Mouse (Mus musculus) heart, postnatal 25 days (tissue): ENCODE measurements around the gene Oscp1. TPM values are rescaled to one million over a fixed set of nuclear protein-coding genes. Genes with fewer than 3 reads are reported as not detected.
"Not testable (repeated sequence)": the region's sequence is repeated elsewhere in the genome, so short reads cannot be mapped to it uniquely, and the experiment has no call there.

Experiments
- DNase-seq: peaks from one replicate; pipeline ENCODE4 v3.0.0; 2022; ENCODE audit warnings: low spot score
- intact Hi-C: fragments of 180-260 bp; cut with DNase I; formaldehyde crosslinking; loops from one replicate; pipeline ENCODE4 v1.15.1; 2025
- total RNA-seq, 2 experiments: library from RNA; stranded (reverse); gene quantifications; 2 replicates each; pipeline ENCODE4 v1.2.3; 2021

Oscp1 gene
- total RNA-seq, 2 experiments from 2014 or later, result 1.1 to 1.7 TPM

GRCm38 (mm10) chr4:126079266-126079665 is 20.9 kb downstream of the Oscp1 start:
- intact Hi-C loops, result no loop called here
- DNase-seq, result no peak

DNA sequence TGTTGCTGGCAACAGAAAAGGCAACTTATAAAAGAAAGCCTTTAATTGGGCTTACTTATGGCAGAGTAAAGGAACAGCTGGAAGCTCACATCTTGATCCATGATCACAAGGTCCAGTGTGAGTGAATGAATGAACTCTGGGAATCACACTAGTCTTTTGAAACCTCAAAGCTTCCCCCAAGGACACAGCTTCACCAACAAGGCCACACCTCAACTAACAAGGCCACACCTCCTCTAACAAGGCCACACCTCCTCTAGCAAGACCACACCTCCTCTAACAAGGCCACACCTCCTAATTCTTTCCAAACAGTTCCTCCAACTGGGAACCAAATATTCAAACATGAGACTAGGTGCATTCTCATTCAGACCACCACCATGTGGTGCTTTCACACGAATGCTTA is 23.2 kb downstream of the Oscp1 start:
- DNase-seq, result no peak
- intact Hi-C loops, result no loop called here

GRCm38 (mm10) chr4:126083021-126083420 is 24.7 kb downstream of the Oscp1 start:
- intact Hi-C loops, result no loop called here

DNA sequence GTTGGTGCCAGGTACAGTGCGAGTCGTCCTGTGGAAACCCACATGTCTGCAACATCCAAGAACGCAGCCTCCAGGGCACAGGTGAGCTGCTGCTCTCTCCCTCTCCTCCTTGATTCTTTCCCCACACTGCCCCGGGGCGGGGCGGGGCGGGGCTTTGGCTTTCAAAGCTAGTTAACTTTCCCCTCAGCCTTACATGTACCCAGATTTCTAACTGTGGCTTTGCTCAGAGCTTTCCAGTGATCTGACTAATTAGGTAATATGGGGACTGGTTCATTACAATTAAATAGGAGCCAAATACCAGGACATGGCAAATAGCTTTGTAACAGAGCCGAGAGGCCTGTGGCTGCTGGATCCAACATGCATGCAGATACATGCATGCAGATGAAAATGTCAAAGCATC is 26.0 kb downstream of the Oscp1 start:
- intact Hi-C loops, result no loop called here
- DNase-seq, result no peak

More at GRCm38 (mm10) chr4:126083021-126083420, 24.7 kb downstream of the Oscp1 start:
- DNase-seq, result no peak

DNA sequence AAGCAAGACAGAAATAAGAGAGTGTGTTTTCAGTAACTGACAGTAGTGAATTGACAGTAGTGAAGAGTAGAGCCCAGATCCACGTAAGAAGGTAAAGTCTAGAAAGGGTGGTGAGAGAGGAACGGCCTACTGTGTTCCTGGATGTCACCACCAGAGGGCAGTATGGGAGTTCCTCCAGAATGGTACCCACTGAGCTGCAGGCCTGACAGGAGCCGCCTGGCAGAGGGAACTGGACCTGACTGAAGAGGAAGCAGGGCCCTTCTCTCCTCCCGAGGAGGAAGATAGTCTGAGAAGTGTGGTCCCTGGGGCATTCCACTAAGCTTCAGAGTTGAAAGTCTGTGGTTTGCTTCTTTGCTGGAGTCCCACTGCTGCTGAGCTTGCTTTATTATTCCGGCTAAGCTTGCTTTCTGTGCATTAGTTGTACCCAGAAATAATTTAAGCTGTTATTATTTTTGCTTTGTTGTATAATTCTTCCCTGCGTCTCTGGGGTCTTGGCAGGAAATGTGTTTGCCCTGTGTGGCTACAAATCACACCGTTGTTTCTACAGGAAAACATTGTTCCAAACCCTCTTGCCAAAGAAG is 27.7 kb downstream of the Oscp1 start:
- intact Hi-C loops, result loop anchor here (1.0 to 5.0 kb wide), 3 partner anchors 28 to 226 kb away; partner anchors contain the start of gene Sh3d21
- DNase-seq, result peak; percentile 64

DNA sequence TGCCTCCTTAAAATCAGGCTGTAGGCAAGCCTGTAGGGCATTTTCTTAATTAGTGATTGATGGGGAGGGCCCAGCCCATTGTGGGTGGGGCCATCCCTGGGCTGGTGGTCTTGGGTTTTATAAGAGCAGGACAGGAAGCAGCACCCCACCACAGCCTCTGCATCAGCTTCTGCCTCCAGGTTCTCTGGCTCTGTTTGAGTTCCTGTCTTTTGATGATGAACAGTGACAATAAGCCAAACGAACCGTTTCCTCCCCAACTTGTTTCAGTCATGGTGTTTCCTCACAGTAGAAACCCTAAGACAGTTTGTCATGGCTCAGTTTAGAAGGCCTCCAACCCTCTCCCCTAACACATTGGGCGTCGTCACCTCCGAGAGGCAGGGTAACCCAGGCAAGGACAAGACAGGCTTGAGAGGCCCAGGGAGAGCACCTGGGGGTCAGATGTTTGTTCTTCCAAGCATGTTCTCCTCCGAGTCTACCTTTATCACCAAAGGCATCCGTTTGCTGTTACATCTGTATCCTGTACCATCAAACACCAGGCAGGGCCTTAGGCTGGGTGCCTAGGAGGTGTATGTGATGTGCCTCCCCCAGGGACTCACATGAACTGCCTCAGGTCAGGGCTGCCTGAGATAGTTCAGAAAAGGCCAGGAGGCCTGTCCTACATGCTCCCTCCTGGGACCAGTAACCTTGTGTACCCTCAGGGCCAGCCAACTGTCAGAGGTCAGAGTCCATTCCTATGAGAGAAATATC is 31.9 kb downstream of the Oscp1 start:
- intact Hi-C loops, result no loop called here
- no peak for DNase-seq

DNA sequence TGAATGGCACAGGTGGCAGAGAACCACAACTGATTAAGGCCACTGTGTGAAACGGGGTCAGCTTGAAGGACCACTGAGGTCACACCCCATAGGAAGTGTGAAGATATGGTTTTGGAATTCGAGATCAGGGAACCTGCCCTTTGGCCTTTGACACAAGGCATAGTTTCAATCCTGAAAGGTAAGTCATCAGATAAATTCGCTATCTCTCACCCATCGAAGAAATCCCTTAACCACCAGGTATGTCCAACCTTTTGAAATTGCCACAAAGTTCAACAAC is 32.4 kb downstream of the Oscp1 start:
- intact Hi-C loops, result no loop called here
- DNase-seq, result no peak

DNA sequence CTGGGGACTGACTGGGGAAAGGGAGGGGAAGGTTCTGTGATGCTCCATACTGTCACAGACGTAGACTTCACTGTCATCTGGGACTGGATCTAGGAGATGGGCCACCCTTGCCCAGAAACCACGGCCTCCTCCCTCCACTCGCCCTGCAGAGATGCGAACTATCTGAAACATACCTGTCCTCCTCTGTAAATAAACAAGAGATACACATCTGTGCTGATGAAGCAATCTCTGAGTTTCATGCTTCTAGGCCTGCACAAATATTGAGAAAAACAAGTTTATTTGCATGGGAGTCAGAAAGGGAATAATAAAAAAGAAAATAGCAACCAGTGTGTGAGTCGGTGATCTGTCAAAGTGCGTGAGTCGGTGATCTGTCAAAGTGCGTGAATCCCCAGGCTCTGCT is 33.5 kb downstream of the Oscp1 start:
- intact Hi-C loops, result no loop called here
- DNase-seq, result no peak

GRCm38 (mm10) chr4:126095622-126096430 is 37.5 kb downstream of the Oscp1 start:
- intact Hi-C loops, result loop anchor here (5.0 kb wide), 1 partner anchor 166 kb away; the partner anchor contains the start of gene Trappc3
- not testable (repeated sequence) for DNase-seq

GRCm38 (mm10) chr4:126096464-126097111 is 38.2 kb downstream of the Oscp1 start, which contains the start of gene Lsm10:
Lsm10 (plus strand) TSS chr4:126096623.
- peak; percentile 92 for DNase-seq
- intact Hi-C loops, result loop anchor here (5.0 kb wide), 1 partner anchor 166 kb away; the partner anchor contains the start of gene Trappc3

GRCm38 (mm10) chr4:126097711-126098253 is 39.4 kb downstream of the Oscp1 start:
- DNase-seq, result no peak
- intact Hi-C loops, result loop anchor here (5.0 kb wide), 1 partner anchor 165 kb away; the partner anchor contains the start of gene Trappc3

DNA sequence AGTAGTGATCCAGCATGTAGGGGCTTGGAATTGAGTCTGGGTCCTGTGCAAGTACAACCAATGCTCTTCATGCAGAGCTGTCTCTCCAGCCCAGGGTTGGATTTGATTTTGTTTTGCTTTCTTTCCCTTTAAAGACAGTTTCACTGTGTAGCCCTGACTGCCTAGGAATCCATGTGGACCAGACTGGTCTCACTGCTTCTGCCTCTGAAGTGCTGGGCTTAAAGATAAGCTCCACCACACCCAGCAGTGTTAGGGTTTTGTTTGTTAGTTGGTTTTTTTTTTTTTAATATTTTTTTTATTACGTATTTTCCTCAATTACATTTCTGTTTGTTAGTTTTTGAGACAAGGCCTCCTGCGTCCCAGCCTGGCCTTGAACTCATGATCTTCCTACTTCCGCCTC is 41.0 kb downstream of the Oscp1 start:
- intact Hi-C loops, result loop anchor here (5.0 kb wide), 1 partner anchor 163 kb away; the partner anchor contains the start of gene Trappc3
- no peak for DNase-seq

- DNase-seq, result no peak
- intact Hi-C loops, result no loop called here
Observed at GRCm38 (mm10) chr4:126100764-126101163, 42.4 kb downstream of the Oscp1 start.

DNA sequence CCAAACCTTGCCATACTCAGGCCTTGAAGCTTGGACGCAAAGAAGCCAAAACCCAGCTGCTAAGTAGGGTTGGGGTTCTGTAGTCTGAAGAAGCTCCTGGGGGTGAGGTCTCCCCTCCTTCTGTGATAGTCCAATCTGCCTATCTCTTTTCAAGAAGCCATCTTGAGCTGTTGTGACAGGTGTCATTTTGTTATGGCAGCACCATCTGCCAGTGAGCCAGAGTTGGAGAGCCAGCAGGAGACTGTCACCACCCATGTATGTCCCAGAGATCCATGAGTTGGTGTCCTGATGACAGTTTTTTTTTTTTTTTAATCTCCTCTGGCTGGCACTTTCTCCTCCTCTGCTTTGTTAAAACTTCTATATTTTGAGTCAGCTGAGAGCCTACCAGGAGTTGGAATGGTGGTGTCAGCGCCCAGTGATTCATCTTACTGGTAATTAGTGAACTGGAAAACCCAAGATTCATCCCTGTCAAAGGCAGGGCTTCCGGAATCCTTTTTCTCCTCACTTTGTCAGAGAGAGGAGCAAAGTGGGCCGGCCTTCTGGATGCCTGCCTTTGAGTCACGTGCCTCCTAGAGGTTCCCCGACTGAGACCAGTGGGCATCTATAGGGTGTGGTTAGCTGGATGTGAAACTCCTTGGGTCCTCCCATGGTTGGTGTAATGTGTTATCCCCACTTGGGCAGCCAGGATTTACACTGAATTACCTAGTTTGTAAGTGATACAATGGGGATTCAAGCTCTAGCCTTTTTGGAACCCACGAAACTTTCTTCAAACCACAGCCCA is 43.9 kb downstream of the Oscp1 start:
- intact Hi-C loops, result no loop called here
- no peak for DNase-seq

DNA sequence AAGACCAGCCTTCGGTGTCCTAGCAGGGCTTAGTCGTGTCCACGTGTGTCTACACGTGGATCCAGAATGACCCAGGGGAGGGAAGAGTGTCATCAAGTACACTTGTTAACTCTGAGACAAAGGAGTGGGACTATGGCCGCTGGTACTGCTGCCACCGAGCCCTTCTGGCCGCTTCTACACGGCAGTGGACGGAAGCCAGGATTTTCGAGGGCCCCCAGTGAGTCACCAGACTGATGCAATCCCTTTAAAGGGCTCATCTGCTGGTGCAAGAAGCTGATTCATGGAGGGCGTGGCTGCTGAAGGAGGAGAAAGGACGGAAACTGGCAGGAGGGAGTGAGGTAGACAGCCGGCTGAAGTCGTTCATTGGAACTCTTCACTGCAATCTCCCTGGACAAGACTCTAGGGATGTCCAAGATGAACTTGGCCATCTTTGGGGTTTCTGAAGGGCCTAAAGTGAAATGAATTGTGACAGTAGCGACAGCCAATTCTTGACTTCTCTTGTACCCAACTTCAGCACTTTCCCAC is 44.8 kb downstream of the Oscp1 start:
- peak; percentile 86 for DNase-seq
- intact Hi-C loops, result no loop called here

DNA sequence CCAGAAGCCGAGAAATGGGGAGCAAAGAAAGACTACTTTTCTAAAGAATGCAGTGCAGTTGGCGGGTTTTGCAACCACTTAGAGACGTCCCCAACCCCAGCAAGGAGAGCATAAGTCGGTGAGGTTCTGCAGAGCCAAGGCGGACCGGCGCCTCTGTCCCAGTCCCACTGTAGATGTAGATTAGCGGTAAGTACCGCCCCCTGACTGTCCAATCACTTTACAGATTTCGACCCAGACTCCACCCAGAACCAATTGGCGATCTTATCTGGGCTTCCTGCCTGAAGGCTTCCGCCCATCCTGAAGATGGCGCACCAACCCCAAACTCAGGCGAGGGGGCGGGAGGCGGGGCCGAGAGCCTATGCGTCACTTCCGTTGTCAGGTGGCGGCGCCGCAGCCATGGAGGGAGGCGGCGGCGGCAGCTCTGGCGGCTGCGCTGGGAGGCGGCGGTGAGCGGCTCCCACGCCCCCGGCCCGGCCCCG is 45.3 kb downstream of the Oscp1 start, which contains the start of gene Stk40:
Gene Stk40, plus strand, starts transcription at position 368 of the 479 bp plus-strand sequence.
- intact Hi-C loops, result no loop called here
- DNase-seq, result peak; percentile 94

DNA sequence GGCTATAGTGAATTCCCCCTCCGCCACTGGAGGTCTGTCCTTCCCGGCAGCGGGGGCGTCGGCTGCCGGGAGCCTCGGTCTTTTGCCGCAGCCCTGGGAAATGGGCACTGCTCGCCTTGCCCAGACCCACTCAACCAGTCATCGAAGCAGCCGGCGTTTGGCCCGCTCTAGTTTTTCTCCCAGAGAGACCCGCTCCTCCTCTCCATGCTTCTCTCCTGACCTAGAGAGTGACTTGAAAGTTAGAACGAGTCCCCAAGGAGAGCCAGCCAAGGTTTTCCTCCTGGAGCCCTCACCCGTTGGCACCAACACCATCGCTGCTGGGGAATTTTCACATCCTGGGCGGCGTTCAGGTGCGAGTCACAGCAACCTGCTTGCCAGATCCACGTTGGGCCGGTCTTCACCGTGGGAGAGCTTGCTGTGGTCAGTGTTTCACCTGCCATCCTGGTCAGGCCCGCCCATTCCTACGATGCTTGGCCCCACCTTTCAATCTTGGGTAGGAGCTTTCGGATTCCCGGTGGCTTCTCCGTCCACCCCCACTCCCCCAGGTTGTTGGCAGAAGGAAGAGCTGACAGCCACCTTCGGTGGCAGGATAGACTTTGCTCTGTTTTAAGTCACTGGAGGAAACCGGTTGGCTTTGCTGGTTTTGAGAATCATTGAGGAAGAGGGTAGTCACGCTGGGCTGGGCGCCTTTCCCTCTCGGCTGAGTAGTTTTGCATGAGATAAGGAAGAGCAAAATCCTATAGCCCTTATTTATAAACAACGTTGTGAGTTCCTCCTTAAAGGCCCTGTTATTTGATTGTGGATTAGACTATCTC is 46.1 kb downstream of the Oscp1 start:
- no peak for DNase-seq
- intact Hi-C loops, result no loop called here
